Mouse (Mus musculus): ENCODE data around the gene Usp33. TPM values are rescaled to one million over a fixed set of nuclear protein-coding genes. Genes with fewer than 3 reads are reported as not detected.

Gene Usp33
- total and polyA plus RNA-seq, 3 experiments = 38.3 to 54.7 (median 48.9) TPM

- no peak overlapping the region for H3K27ac ChIP-seq (ENCODE audit: insufficient read depth, low read depth)
- in situ Hi-C loops (cut with MboI; ENCODE audit: low pct_ligation_motif_present, low pct_unique_long_range_greater_than_20kb, low sequenced_read_pairs) = no loop called here
- H3K4me3 ChIP-seq (replicated peaks in 1 of 3; ENCODE audit: low read depth in 2 of 3, low read length in 2 of 3, poor library complexity in 1 of 3) = no peak overlapping the region
- no peak overlapping the region for H3K4me2 ChIP-seq (ENCODE audit: insufficient read depth, low read depth, poor library complexity, severe bottlenecking)
- H3K36me3 ChIP-seq (replicated peaks in 1 of 2; ENCODE audit: control insufficient read depth in 1 of 2, insufficient read depth in 1 of 2, low read length in 1 of 2) = peaks cover 32 to 78% of the 10 kb centered on the region in 2 experiments
- H3K9me3 ChIP-seq (replicated peaks; ENCODE audit: low read length) = no peaks in the 10 kb centered on the region
- H3K27me3 ChIP-seq (replicated peaks) = no peaks in the 10 kb centered on the region
- DNase-seq (ENCODE audit: extremely low read depth) = no peak
- H3K9ac ChIP-seq (ENCODE audit: insufficient read depth, low read depth) = no peak overlapping the region
- peaks cover 9 to 40% of the 10 kb centered on the region in 2 experiments for H3K4me1 ChIP-seq (ENCODE audit: control insufficient read depth in 1 of 2, insufficient read depth in 2 of 2)
- no peak for TF ChIP-seq TBP (conservative IDR thresholded peaks at IDR 0.05; ENCODE audit: low read depth, low read length)
- dilution Hi-C loops (cut with MboI; ENCODE audit: extremely low pct_ligation_motif_present, extremely low pct_unique_long_range_greater_than_20kb, low sequenced_read_pairs) = no loop called here
- peaks cover 63% of the 10 kb centered on the region for H3K79me2 ChIP-seq (replicated peaks; ENCODE audit: control insufficient read depth, extremely low read depth, insufficient read depth, poor library complexity, severe bottlenecking)
These were observed 96.5 kb downstream of the Usp33 start for GRCm38 (mm10) chr3:152442795-152443194.

Other genes with a start within 250 kb of the Usp33 start
- 0.38 TPM in 1 of 2 replicates, not detected in the other for gene Gipc2, start 180.2 kb upstream of the Usp33 start, total RNA-seq (2012; rRNA removed)
- gene Gipc2, start 180.2 kb upstream of the Usp33 start, total RNA-seq (2014; rRNA removed) = 0.24 TPM in 1 of 2 replicates, not detected in the other
- gene Gipc2, start 180.2 kb upstream of the Usp33 start, polyA plus RNA-seq (2012; ENCODE audit: insufficient read length, low read depth) = 1.2 and 1.7 TPM in 2 replicates
- gene Dnajb4, start 136.2 kb upstream of the Usp33 start, total RNA-seq (2012; rRNA removed) = 11.7 and 14.9 TPM in 2 replicates
- 26.4 and 30.0 TPM in 2 replicates for gene Dnajb4, start 136.2 kb upstream of the Usp33 start, total RNA-seq (2014; rRNA removed)
- gene Dnajb4, start 136.2 kb upstream of the Usp33 start, polyA plus RNA-seq (2012; ENCODE audit: insufficient read length, low read depth) = 17.7 and 19.5 TPM in 2 replicates
- gene Fubp1, start 136.1 kb upstream of the Usp33 start, total RNA-seq (2012; rRNA removed) = 214 and 306 TPM in 2 replicates
- 333 and 398 TPM in 2 replicates for gene Fubp1, start 136.1 kb upstream of the Usp33 start, total RNA-seq (2014; rRNA removed)
- gene Fubp1, start 136.1 kb upstream of the Usp33 start, polyA plus RNA-seq (2012; ENCODE audit: insufficient read length, low read depth) = 224 and 237 TPM in 2 replicates
- 0.08 TPM in 2 replicates for gene Nexn, start 80.1 kb upstream of the Usp33 start, total RNA-seq (2012; rRNA removed)
- not detected in 2 replicates for gene Nexn, start 80.1 kb upstream of the Usp33 start, total RNA-seq (2014; rRNA removed)
- 0.17 and 0.67 TPM in 2 replicates for gene Nexn, start 80.1 kb upstream of the Usp33 start, polyA plus RNA-seq (2012; ENCODE audit: insufficient read length, low read depth)
- 30.7 and 32.5 TPM in 2 replicates for gene Miga1, start 6.1 kb upstream of the Usp33 start, total RNA-seq (2012; rRNA removed)
- 23.1 and 25.3 TPM in 2 replicates for gene Miga1, start 6.1 kb upstream of the Usp33 start, total RNA-seq (2014; rRNA removed)
- gene Miga1, start 6.1 kb upstream of the Usp33 start, polyA plus RNA-seq (2012; ENCODE audit: insufficient read length, low read depth) = 41.1 and 44.7 TPM in 2 replicates
- 64.2 and 77.7 TPM in 2 replicates for gene Zzz3, start 49.0 kb downstream of the Usp33 start, total RNA-seq (2012; rRNA removed)
- 116 and 131 TPM in 2 replicates for gene Zzz3, start 49.0 kb downstream of the Usp33 start, total RNA-seq (2014; rRNA removed)
- 88.4 and 94.9 TPM in 2 replicates for gene Zzz3, start 49.0 kb downstream of the Usp33 start, polyA plus RNA-seq (2012; ENCODE audit: insufficient read length, low read depth)

Measured in CH12.LX (cell line).